Mouse (Mus musculus) skeletal muscle tissue, postnatal 0 days (tissue): ENCODE measurements around the gene Exoc5. TPM values are rescaled to one million over a fixed set of nuclear protein-coding genes. Genes with fewer than 3 reads are reported as not detected.

Experiments
- polyA plus RNA-seq: library from polyadenylated mRNA; unstranded; fragments of >200 nt; fragmentation: Nextera tagmentation; extraction: Ambion mirVana; gene quantifications from 2 replicates; pipeline ENCODE4 v1.2.1, GENCODE M21; 2015

Gene Exoc5
- polyA plus RNA-seq: 21.6 and 25.8 TPM in 2 replicates

GRCm38 (mm10) chr14:49066274-49066823, at the start of gene Exoc5:
Gene Exoc5 (minus strand): TSS chr14:49066653.

GRCm38 (mm10) chr14:49065529-49066273, 752 bp downstream of the Exoc5 start, which contains the start of gene Ap5m1:
Gene Ap5m1 (plus strand): TSS chr14:49066097.

Other genes starting within 250 kb of the Exoc5 start
- 10.5 and 11.9 TPM in 2 replicates for gene Ap5m1, start 556 bp downstream of the Exoc5 start, polyA plus RNA-seq
- 6.2 and 8.8 TPM in 2 replicates for gene Naa30, start 105.6 kb upstream of the Exoc5 start, polyA plus RNA-seq
- gene ccdc198, start 178.8 kb upstream of the Exoc5 start, polyA plus RNA-seq: 0.06 TPM in 1 of 2 replicates, not detected in the other